Mouse (Mus musculus): ENCODE results near the gene Eml3. TPM values are rescaled to one million over a fixed set of nuclear protein-coding genes. Genes with fewer than 3 reads are reported as not detected.
A peak's percentile ranks its signal among the peaks of the same experiment; 100 is the strongest.

Eml3 gene
- polyA plus RNA-seq, 1 experiment from 2014 or later: 14.3 TPM

GRCm38 (mm10) chr19:8920836-8921291, 8.5 kb upstream of the Eml3 start:
- Histone ChIP-seq H3K4me3 (peak overlapping the region; percentile 83), H3K9me3 (no peaks in the 10 kb centered on the region), H3K4me1 (peaks cover 13% of the 10 kb centered on the region), H3K36me3 (peaks cover 21% of the 10 kb centered on the region), H3K27me3 (replicated peaks) (no peaks in the 10 kb centered on the region), H3K9ac (peak overlapping the region; percentile 81), H3K27ac (peak overlapping the region; percentile 75), H3K4me2 (replicated peaks) (peak overlapping the region; percentile 71)
- 4% methylated on average over 6 of the region's 6 CpGs for WGBS
- ATAC-seq (ENCODE audit: low FRiP score, low read depth): no peak

GRCm38 (mm10) chr19:8921741-8922140, 7.6 kb upstream of the Eml3 start:
- Histone ChIP-seq H3K4me1 (peaks cover 13% of the 10 kb centered on the region), H3K27ac (no peak overlapping the region), H3K27me3 (replicated peaks) (no peaks in the 10 kb centered on the region), H3K9ac (0 out of 2 replicates have a peak overlapping the region, but pooled peaks have one; percentile 81), H3K4me2 (replicated peaks) (peak overlapping the region; percentile 71), H3K9me3 (no peaks in the 10 kb centered on the region), H3K4me3 (0 out of 2 replicates have a peak overlapping the region, but pooled peaks have one; percentile 3), H3K36me3 (peaks cover 21% of the 10 kb centered on the region)
- no peak for ATAC-seq (ENCODE audit: low FRiP score, low read depth)
- WGBS: 86% methylated on average over 9 of the region's 9 CpGs

DNA sequence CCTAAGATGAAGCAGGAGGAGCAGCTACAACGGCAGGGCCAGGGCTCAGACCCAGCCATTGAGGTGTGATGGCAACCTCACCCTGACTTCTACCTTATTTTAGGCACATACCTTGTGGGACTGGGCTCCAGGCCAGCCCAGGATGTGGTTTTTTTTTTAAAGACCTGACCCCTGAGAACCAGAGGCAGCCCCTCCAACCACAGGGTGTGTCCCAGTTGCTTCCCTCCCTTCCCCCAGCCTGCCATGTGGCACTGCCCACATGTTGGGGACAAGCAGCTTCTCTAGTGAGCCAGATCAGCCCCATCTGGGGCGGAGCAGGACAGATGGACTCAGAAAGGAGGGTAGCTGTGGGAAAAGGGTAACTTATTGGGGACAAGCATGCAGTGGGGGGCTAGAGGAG, 2.6 kb upstream of the Eml3 start:
- Histone ChIP-seq H3K4me1 (peaks cover 21% of the 10 kb centered on the region), H3K27me3 (replicated peaks) (no peaks in the 10 kb centered on the region), H3K9ac (no peak overlapping the region), H3K36me3 (peaks cover 28% of the 10 kb centered on the region), H3K9me3 (no peaks in the 10 kb centered on the region), H3K4me3 (no peak overlapping the region), H3K27ac (no peak overlapping the region), H3K4me2 (replicated peaks) (no peak overlapping the region)
- no peak for ATAC-seq (ENCODE audit: low FRiP score, low read depth)
- 84% methylated on average over 2 of the region's 2 CpGs for WGBS

DNA sequence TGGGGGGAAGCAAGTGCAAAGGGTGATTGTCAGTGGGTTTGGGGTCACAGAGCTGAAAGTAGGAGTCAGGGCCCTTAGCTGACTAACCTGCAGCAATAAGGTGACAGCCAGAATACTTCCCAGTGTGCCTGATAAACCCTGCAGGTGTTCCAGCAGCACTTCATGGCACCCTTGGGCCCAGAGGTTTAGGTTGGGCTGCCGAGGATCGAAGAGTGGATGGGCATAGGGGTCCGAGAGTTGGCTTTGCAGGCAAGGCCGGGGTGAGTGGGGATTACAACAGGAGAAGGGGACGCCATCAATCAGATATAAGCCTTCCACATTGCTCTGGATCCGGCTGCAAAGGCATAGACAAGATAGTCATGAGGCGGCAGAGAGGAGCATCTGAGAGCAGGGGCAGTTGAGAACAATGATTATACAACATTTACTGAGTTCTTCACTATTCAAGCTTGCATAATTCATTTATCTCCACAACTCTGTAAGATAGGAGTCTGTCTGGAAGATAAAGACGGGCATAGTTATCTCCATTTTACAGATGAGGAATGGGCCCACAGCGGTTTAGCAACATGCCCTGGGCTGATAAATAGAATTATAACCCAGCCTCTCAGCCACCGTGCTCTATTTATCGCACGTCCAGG, 1.3 kb upstream of the Eml3 start:
- Histone ChIP-seq H3K4me3 (no peak overlapping the region), H3K27ac (no peak overlapping the region), H3K9me3 (no peaks in the 10 kb centered on the region), H3K4me1 (peaks cover 20% of the 10 kb centered on the region), H3K27me3 (replicated peaks) (no peaks in the 10 kb centered on the region), H3K4me2 (replicated peaks) (no peak overlapping the region), H3K36me3 (peaks cover 26% of the 10 kb centered on the region), H3K9ac (no peak overlapping the region)
- WGBS: 91% methylated on average over 12 of the region's 12 CpGs
- ATAC-seq (ENCODE audit: low FRiP score, low read depth): no peak

GRCm38 (mm10) chr19:8928689-8929223, 596 bp upstream of the Eml3 start:
- peak overlapping the region; percentile 59 for H3K4me3 ChIP-seq
- no peaks in the 10 kb centered on the region for H3K27me3 ChIP-seq (replicated peaks)
- no peak overlapping the region for H3K27ac ChIP-seq
- H3K4me2 ChIP-seq (replicated peaks): peak overlapping the region; percentile 84
- 0 out of 2 replicates have a peak overlapping the region, but pooled peaks have one; percentile 72 for H3K9ac ChIP-seq
- peaks cover 20% of the 10 kb centered on the region for H3K4me1 ChIP-seq
- WGBS: 22% methylated on average over 16 of the region's 16 CpGs
- peaks cover 31% of the 10 kb centered on the region for H3K36me3 ChIP-seq
- ATAC-seq (ENCODE audit: low FRiP score, low read depth): peak; percentile 31; the same call in 1 of the 2 replicates
- no peaks in the 10 kb centered on the region for H3K9me3 ChIP-seq

DNA sequence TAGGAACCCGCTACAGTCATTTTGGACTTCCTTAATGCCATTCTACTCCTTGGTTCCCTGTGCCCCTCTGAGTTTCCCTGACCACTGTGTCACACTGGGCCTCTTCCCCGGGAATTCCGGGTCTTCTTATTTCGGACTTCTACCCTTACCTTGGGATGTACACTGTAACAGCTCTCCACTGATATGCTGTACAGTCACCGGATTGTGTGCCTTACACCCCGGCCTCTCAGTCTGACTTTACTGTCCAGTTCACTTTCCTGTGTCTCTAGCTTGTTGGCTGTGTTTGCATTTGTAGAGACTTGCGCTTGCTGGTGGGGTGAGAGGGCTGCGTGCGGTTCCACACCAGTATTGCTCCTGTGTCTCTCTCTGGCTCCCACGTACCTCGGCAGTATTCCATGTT, 765 bp downstream of the Eml3 start:
- Histone ChIP-seq H3K27ac (no peak overlapping the region), H3K4me1 (peaks cover 20% of the 10 kb centered on the region), H3K36me3 (peaks cover 34% of the 10 kb centered on the region), H3K4me2 (replicated peaks) (peak overlapping the region; percentile 84), H3K27me3 (replicated peaks) (no peaks in the 10 kb centered on the region), H3K9me3 (no peaks in the 10 kb centered on the region), H3K4me3 (peak overlapping the region; percentile 59), H3K9ac (peak overlapping the region; percentile 72)
- 16% methylated on average over 11 of the region's 11 CpGs for WGBS
- peak; percentile 13; the same call in 1 of the 2 replicates for ATAC-seq (ENCODE audit: low FRiP score, low read depth)

DNA sequence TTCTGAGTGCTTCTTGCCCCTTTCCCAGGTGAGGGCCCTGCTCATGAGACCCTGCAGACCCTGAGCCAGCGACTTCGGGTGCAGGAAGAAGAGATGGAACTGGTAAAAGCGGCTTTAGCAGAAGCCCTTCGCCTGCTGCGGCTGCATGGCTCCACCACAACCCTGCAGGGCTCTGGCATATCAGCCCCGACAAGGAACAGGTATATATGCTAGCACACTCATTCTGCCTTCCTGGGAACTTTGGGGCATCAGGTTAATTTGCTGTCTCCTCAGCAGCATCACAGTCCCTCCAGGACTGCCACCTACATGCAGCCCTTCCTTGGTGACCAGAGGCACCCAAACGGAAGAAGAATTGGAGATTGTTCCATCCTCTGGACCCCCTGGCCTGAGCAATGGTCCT, 1.4 kb downstream of the Eml3 start:
- Histone ChIP-seq H3K27me3 (replicated peaks) (no peaks in the 10 kb centered on the region), H3K4me2 (replicated peaks) (peak overlapping the region; percentile 84), H3K4me3 (no peak overlapping the region; the same call in 1 of the 2 replicates), H3K27ac (no peak overlapping the region), H3K9ac (no peak overlapping the region), H3K4me1 (peaks cover 20% of the 10 kb centered on the region), H3K9me3 (no peaks in the 10 kb centered on the region), H3K36me3 (peaks cover 29% of the 10 kb centered on the region)
- 84% methylated on average over 7 of the region's 7 CpGs for WGBS
- no peak for ATAC-seq (ENCODE audit: low FRiP score, low read depth)

DNA sequence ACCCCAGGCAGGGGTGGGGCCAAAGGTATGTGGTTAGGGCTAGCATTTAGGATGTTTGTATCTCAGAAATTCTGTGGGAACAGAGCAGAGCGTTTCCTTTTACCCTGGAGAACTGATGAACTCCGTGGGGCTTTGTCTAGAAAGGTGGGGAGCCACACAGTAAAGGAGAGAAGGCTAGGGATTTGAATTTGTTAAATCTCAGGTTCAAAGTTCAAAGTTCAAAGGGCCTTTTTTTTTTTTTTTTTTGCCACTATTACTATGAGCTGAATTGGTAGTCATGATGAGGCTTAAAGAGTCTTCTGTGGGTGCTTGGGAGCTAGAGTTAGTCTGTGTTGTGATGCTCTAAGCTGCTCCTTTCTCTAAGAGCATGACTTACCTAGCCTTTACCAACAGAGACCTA, 7.4 kb downstream of the Eml3 start:
- Histone ChIP-seq H3K9me3 (no peaks in the 10 kb centered on the region), H3K4me3 (no peak overlapping the region), H3K27ac (no peak overlapping the region), H3K4me2 (replicated peaks) (no peak overlapping the region), H3K27me3 (replicated peaks) (no peaks in the 10 kb centered on the region), H3K9ac (no peak overlapping the region), H3K36me3 (peaks cover 14% of the 10 kb centered on the region; the same call in 1 of the 2 replicates), H3K4me1 (peaks cover 11% of the 10 kb centered on the region)
- 95% methylated on average over 2 of the region's 2 CpGs for WGBS
- ATAC-seq (ENCODE audit: low FRiP score, low read depth): no peak

DNA sequence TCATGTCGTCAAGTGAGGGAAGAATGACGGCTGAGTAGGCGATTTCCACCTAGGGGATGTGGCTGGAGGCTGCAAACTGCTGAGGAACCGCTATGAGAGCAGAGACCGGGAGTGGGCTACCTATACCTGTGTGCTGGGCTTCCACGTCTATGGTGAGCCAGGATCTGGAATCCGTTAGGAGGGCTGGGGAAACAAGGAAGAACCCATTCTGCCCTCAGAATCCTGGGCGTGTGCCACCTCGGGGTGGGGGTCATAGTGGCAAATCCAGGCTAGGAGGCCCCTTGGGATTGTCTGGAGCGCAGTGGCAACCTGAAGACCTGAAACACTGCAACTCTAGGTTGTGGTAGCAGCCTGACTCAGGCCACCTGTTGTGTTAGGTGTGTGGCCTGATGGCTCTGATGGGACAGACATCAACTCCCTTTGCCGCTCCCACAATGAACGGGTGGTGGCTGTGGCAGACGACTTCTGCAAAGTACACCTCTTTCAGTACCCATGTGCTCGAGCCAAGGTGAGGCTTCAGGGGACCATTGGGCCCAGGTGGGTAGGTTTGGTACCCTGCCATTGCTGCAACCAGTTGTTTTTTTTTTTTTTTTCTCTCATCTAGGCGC, 11.3 kb downstream of the Eml3 start:
- Histone ChIP-seq H3K27ac (0 out of 2 replicates have a peak overlapping the region, but pooled peaks have one; percentile 96), H3K4me3 (no peak overlapping the region), H3K9me3 (no peaks in the 10 kb centered on the region), H3K4me1 (peaks cover 27% of the 10 kb centered on the region), H3K27me3 (replicated peaks) (no peaks in the 10 kb centered on the region), H3K4me2 (replicated peaks) (peak overlapping the region; percentile 75), H3K36me3 (peaks cover 15% of the 10 kb centered on the region), H3K9ac (no peak overlapping the region)
- ATAC-seq (ENCODE audit: low FRiP score, low read depth): no peak
- WGBS: 77% methylated on average over 15 of the region's 15 CpGs

- H3K4me2 ChIP-seq (replicated peaks): peak overlapping the region; percentile 75
- H3K36me3 ChIP-seq: peaks cover 19% of the 10 kb centered on the region
- peaks cover 27% of the 10 kb centered on the region for H3K4me1 ChIP-seq
- no peaks in the 10 kb centered on the region for H3K27me3 ChIP-seq (replicated peaks)
- peak overlapping the region; percentile 57 for H3K9ac ChIP-seq
- 0 out of 2 replicates have a peak overlapping the region, but pooled peaks have one; percentile 96 for H3K27ac ChIP-seq
- no peaks in the 10 kb centered on the region for H3K9me3 ChIP-seq
- peak overlapping the region; percentile 94 for H3K4me3 ChIP-seq
- peak; percentile 46 for ATAC-seq (ENCODE audit: low FRiP score, low read depth)
- 21% methylated on average over 10 of the region's 10 CpGs for WGBS
Measured at GRCm38 (mm10) chr19:8941136-8941514, 11.8 kb downstream of the Eml3 start.

- H3K27ac ChIP-seq: peak within 1 kb of the TSS; percentile 96
- no peaks in the 10 kb centered on the region for H3K27me3 ChIP-seq (replicated peaks)
- peak; percentile 96 for ATAC-seq (ENCODE audit: low FRiP score, low read depth)
- H3K9me3 ChIP-seq: no peaks in the 10 kb centered on the region
- H3K4me2 ChIP-seq (replicated peaks): peak within 1 kb of the TSS; percentile 75
- peaks cover 19% of the 10 kb centered on the region for H3K36me3 ChIP-seq
- WGBS: under 1% methylated on average over 64 of the region's 64 CpGs
- peaks cover 27% of the 10 kb centered on the region for H3K4me1 ChIP-seq
- H3K9ac ChIP-seq: peak within 1 kb of the TSS; percentile 99
- peak within 1 kb of the TSS; percentile 94 for H3K4me3 ChIP-seq
Measured at GRCm38 (mm10) chr19:8941515-8942217, 12.3 kb downstream of the Eml3 start, which contains the start of gene Mta2. Gene Mta2, plus strand, starts transcription at chr19:8941875.

Measured in neural tube, embryonic 12.5 days (tissue).